Mouse (Mus musculus) adrenal gland, adult 8-10 months (tissue): ENCODE data around the gene Dnm2. TPM values are rescaled to one million over a fixed set of nuclear protein-coding genes. Genes with fewer than 3 reads are reported as not detected.
"Not testable (repeated sequence)": the region's sequence is repeated elsewhere in the genome, so short reads cannot be mapped to it uniquely, and the experiment has no call there.

Experiments used
- DNase-seq: peaks from one replicate; pipeline ENCODE4 v3.0.0; 2022
- total RNA-seq, 4 experiments: library from RNA; stranded (reverse); gene quantifications; 2 replicates each; pipeline ENCODE4 v1.2.4; 2022

The Dnm2 gene
- total RNA-seq, 4 experiments from 2014 or later, result 106 to 132 (median 114) TPM

GRCm38 (mm10) chr9:21456930-21457634 lies 32.4 kb downstream of the Dnm2 start:
- DNase-seq, result no peak

DNA sequence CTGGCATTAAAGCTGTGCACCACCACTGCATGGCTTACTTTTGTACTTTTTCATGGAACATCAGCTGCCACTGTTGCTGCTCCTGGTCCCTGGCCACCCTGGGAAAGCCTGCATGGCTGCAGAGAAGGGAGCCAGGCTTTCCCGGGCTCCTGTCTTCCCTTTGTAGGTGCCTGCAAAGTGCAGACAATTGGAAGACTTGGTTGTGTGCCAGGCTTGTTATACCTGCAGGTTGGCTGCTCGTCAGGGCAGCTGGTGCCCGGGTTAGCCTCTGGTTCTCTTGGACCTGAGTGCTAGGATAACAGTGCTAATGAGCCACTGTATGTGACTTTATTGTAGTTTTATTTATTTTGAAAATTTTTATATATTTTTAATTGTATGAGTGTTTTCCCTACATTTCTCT lies 34.1 kb downstream of the Dnm2 start:
- DNase-seq, result no peak

DNA sequence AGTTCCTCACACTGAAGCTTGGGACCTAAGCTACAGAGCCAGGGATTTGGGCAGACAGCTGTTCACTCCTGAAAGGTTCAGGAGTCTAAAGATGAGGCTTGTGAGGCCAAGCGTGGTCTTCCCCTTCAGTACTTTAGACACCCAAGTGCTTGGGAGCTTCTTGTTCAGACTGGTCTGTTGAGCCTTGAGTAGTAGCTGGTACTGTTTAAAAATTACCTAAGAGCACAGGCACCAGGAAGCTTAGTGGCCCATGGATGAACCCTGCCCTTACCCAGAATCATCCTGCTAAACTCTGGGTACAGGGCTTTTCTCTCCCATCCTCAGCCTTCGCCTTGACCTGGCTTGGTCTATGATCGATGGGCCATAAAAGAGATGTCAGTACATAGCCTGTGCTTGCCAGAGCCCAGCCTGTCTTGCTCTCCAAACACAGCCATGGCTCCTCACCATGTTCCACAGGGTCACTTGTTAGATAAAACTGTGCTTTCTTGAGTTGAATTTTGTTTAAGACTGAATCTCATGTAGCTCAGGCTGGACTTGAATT lies 35.8 kb downstream of the Dnm2 start:
- peak; percentile 62 for DNase-seq

DNA sequence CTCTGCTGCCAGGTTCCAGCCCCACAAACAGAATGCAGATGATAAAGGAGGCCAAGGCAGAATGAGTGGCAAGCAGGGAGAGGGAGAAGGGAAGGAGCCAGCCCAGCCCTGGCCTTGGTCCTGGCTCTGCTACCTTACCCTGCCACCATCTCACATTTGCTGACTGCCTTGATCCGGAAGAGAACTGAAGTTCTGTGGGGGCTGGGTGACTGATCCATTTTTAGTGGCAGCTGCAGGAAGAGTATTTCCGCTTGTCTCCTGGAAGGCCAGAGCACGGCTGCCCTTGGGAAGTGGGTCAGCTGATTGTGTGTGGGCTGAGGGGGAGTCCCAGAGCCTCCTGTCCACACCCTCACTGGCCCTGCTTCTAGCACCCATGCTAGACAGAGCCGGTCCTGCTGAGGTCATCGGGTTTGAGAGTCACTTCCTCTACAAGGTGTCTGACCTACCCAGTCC lies 38.5 kb downstream of the Dnm2 start:
- peak; percentile 87 for DNase-seq

DNA sequence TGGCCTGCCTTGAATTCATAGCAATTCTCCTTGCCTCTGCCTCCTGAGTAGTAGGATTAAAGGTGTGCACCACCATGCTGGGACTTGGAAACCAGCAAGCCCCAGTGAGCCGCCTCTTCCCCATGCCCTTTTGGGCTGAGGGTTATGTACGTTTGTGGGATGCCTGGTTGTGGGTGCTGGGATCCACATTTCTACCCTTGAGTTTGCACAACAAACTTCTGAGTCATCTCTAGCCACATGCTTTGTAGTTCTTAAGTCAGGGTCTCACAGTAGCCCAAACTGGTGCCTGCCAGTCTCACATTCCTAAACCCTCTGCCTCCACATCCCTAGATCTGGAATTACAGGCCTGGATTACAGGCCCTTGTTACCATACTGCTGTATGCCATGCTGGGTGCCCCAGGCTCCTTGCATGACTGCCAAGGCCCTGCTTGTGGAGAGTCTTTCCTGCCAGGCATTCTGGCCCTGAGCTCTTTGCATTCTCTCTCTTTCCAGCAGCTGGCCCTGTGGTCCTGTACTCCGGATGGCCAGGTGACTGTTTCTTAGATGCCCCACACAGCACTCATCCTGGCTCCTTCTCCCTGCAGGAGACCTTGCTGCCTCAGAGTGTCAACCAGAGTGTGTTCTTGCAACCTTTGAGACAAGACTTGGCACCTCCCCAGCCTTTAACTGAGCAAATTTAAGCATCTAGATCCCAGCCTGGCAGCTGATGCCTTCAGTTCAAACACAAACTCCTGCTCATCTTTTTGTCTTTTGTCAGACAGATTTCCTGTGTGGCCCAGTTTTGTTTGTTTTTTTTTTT lies 39.3 kb downstream of the Dnm2 start:
- DNase-seq, result peak; percentile 53

DNA sequence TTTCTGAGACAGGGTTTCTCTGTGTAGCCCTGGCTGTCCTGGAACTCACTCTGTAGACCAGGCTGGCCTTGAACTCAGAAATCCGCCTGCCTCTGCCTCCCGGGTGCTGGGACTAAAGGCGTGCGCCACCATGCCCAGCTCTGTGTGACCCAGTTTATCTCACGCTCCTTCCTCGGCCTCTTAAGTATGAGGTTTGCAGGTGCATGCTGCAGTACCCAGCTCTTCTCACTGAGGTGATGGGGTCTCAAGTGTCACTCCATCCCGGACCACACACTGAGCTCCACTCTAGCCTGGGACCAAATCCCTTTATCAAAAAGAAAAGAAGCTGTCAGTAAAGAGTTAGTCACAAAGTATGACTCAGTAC lies 39.8 kb downstream of the Dnm2 start:
- not testable (repeated sequence) for DNase-seq

GRCm38 (mm10) chr9:21469032-21470024 lies 44.6 kb downstream of the Dnm2 start:
- no peak for DNase-seq

DNA sequence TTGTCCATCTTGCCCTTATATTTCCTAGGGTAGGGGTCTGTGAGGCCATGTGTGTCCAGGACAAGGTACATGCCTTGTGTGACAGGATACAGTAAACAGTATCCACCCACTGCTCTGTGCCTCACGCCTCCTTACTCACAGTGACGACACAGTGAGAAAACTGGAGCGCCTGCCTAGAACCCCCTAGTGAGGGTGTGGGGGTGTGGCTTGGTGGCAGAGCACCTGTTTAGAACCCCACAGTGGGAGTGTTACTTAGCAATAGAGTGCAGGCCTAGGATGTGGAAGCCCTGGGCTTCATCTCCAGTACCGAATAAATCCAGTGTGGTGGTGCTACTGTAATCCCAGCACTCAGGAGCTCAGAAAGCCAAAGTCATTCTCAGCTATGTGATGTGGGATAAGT lies 48.2 kb downstream of the Dnm2 start:
- no peak for DNase-seq

DNA sequence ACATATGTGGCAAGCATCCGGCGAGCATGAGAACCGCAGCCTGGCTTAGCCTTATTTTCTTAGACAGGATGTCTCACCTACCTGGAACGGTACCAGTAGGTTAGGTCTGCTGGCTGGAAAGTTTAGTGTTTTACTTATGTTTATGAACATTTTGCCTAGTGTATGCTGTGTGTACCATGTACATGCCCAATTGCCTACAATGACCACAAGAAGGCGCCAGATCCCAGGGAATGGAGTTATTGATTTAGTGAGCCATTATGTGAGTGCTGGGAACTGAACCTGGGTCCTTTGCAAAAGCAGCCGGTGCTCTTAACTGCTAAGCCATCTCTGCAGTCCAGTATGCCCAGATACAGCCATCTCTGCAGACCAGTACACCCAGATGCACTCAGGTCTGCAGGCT lies 53.0 kb downstream of the Dnm2 start:
- no peak for DNase-seq

- no peak for DNase-seq
Measured at GRCm38 (mm10) chr9:21484065-21484464, 59.4 kb downstream of the Dnm2 start.

- not testable (repeated sequence) for DNase-seq
Measured at GRCm38 (mm10) chr9:21488246-21488645, 63.5 kb downstream of the Dnm2 start.

GRCm38 (mm10) chr9:21490696-21491095 lies 66.0 kb downstream of the Dnm2 start:
- DNase-seq, result no peak

DNA sequence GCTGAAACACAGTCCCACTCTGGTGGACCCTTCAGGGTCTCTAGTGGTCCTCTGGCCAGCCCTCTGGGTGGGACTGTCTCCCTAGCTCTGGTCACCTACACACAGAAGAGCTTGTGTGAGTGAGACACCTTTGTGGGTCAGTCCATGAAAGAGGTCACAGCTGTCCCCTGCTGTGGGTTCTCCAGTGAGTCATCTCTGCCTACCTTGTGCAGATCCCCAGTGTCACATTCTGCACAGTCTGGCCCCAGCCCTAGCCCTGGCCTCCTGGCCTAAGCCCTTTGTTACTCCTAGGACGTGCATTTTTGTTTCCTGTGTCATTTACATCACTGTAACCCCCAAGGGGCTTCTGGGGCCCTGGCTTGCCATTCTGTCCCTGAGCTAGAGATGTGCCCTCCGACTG lies 69.2 kb downstream of the Dnm2 start:
- no peak for DNase-seq

DNA sequence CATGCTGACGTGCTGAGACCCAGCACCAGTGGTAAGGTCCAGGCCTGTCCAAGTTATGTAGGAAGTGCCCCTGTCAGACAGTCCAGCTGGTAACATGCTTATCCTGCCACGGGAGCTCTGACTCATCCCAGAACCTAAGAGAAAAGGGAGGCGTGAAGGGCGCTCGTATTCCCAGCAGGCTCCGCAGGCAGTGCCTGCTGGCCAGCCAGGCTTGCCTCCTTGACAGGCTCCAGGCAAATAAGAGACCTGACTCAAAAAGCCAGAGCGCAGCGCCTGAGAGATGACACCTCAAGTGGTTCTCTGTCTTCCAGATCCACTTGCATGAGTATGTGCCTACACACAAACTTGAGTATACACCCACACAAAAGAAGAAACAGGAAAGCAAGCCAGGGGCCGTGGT lies 70.0 kb downstream of the Dnm2 start:
- no peak for DNase-seq

DNA sequence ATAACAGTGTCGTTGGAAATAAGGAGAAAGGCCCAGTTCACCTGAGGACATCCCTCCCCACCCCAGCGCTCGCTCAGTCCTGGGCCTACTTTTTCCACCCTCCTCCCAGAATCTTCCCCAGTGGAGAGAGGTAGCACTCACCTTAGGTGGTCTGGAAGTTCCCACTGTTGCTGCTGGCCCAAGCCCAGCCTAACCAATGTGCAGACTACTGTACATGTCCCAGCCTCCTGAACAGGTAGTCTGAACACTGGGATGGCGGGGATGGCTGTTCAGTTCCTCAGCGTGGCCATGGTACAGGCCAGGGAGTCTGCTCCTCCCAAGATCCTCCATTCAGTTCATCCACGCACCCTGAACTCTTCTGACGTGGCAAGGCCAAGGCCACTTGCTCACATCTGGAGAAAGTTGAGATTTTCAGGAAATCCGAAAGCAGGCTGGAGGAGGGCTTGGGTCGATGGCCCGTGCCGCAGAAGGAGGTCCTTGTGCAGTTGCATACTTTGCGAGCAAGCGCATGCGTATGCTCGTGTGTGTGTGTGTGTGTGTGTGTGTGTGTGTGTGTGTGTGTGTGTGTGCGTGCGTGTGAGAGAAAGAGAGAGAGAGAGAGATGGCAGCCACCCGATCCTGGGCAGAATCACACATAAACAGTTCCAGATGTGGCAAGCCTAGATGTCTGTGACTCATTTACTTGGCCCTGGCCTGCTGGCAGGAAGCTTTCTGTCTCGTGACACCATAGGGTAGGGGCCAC lies 71.8 kb downstream of the Dnm2 start:
- no peak for DNase-seq

- DNase-seq, result no peak
Measured at GRCm38 (mm10) chr9:21497050-21497542, 72.4 kb downstream of the Dnm2 start.

DNA sequence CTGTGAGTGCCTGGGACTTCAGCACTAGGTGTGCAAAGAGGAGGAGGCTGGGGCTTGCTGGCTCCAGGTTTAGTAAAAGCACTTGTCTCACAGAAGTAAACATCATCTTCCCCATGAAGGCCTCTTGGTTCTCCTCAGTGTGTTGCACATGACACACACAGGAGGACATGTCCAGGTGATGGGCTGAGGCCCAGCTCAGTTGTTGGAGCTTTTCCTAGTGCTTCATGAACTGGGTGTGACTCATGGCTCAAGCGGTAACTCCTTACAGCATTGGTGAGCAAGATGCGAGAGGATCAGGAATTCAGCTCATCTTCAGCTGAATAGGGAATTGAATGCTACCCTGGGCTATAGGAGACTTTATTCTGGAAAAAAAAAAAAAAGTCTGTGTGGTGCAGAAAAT lies 73.0 kb downstream of the Dnm2 start:
- no peak for DNase-seq

GRCm38 (mm10) chr9:21498284-21498902 lies 73.7 kb downstream of the Dnm2 start:
- DNase-seq, result no peak

DNA sequence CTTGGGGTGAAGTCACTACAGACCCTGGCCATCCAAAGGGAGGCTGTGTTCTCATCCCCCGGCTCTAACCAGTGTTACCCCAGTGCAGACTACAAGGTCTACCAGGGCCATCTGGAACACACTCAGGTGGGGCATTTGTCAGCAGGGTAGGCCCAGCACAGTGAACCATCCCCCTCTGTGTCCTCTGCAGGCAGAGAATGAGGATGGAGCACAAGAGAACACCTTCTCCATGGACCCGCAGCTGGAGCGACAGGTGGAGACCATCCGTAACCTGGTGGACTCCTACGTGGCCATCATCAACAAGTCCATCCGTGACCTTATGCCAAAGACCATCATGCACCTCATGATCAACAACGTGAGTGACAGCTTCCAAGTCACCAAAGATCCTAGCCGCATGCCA lies 78.6 kb downstream of the Dnm2 start:
- DNase-seq, result no peak

DNA sequence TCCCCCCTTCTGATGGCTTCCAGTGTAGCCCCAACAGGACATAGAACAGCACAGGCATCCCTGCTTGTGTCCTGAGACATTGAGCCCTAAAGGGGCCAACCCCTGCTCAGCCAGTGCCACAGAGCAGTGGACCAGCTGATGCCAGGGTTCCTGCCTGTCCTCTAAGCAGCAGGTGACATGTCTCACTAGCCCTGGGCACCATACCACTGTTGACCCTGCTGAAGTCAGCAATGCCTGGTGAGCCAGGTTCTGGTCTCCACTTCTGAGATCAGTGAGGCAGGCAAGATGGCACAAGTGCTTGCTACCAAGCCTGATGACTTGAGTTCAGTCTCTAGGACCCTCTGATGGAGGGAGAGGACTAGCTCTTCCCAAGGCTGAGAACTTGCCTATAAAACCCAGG lies 81.1 kb downstream of the Dnm2 start:
- DNase-seq, result no peak
